Mouse (Mus musculus): ENCODE measurements around the gene Pdcd1lg2. TPM values are rescaled to one million over a fixed set of nuclear protein-coding genes. Genes with fewer than 3 reads are reported as not detected.

The Pdcd1lg2 gene
- total and polyA plus RNA-seq, 3 experiments, result 0.14 TPM; not detected in 2

DNA sequence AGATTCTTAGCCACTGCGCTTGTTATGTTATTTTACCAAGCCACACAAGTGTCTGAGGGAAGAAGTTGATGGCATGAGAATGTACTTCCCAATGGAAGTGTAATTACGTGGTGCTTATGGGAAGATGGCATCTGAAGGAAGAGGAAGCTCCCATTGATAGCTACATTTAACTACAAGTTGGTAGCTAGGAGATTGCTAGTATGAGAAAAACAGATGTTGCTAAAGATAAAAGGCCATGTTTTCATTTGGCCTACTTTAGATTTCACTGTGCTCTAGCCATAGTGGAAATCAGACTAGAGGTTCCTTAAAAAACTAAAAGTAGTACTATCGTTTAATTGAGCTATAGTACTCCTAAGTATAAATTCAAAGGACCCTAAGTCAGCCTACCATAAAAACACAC, 28.5 kb downstream of the Pdcd1lg2 start:
- Histone ChIP-seq H3K79me2 (replicated peaks; ENCODE audit: control insufficient read depth, insufficient read depth, low read length) (no peaks in the 10 kb centered on the region), H3K36me3 (ENCODE audit: control insufficient read depth, insufficient read depth, low read length) (no peaks in the 10 kb centered on the region; the same call in 1 of the 2 replicates), H3K27ac (peak overlapping the region; percentile 47), H3K9ac (ENCODE audit: low read depth, low read length) (no peak overlapping the region), H3K4me1 (ENCODE audit: control insufficient read depth, insufficient read depth, low read length) (peaks cover 7% of the 10 kb centered on the region), H3K4me3 (no peak overlapping the region), H3K27me3 (ENCODE audit: control insufficient read depth, insufficient read depth, low read length) (no peaks in the 10 kb centered on the region)
- no peak for DNase-seq
- intact Hi-C loops (cut with DNase I), result no loop called here
- WGBS, result 41% methylated on average over 3 of the region's 3 CpGs
- TF ChIP-seq POLR2A (IDR thresholded peaks at IDR 0.05; ENCODE audit: insufficient read depth, low read depth, low read length), result no peak
- TF ChIP-seq CTCF (IDR thresholded peaks at IDR 0.05), result no peak
- no peak for TF ChIP-seq EP300 (IDR thresholded peaks at IDR 0.05; ENCODE audit: insufficient read depth, low read depth, low read length)

- H3K4me1 ChIP-seq (ENCODE audit: control insufficient read depth, insufficient read depth, low read length), result peaks cover 7% of the 10 kb centered on the region
- no peaks in the 10 kb centered on the region for H3K27me3 ChIP-seq (ENCODE audit: control insufficient read depth, insufficient read depth, low read length)
- no peaks in the 10 kb centered on the region for H3K79me2 ChIP-seq (replicated peaks; ENCODE audit: control insufficient read depth, insufficient read depth, low read length)
- no peaks in the 10 kb centered on the region; the same call in 1 of the 2 replicates for H3K36me3 ChIP-seq (ENCODE audit: control insufficient read depth, insufficient read depth, low read length)
- DNase-seq, result no peak
- no peak overlapping the region for H3K27ac ChIP-seq
- no peak overlapping the region for H3K9ac ChIP-seq (ENCODE audit: low read depth, low read length)
- TF ChIP-seq CTCF (IDR thresholded peaks at IDR 0.05), result no peak
- no peak for TF ChIP-seq POLR2A (IDR thresholded peaks at IDR 0.05; ENCODE audit: insufficient read depth, low read depth, low read length)
- TF ChIP-seq EP300 (IDR thresholded peaks at IDR 0.05; ENCODE audit: insufficient read depth, low read depth, low read length), result no peak
- intact Hi-C loops (cut with DNase I), result loop anchor here (10.0 kb wide), 1 partner anchor 122 kb away; no protein-coding TSS in a partner anchor
- H3K4me3 ChIP-seq, result no peak overlapping the region
- 82% methylated on average over 2 of the region's 2 CpGs for WGBS
These were observed 31.8 kb downstream of the Pdcd1lg2 start for GRCm38 (mm10) chr19:29442492-29442891.

DNA sequence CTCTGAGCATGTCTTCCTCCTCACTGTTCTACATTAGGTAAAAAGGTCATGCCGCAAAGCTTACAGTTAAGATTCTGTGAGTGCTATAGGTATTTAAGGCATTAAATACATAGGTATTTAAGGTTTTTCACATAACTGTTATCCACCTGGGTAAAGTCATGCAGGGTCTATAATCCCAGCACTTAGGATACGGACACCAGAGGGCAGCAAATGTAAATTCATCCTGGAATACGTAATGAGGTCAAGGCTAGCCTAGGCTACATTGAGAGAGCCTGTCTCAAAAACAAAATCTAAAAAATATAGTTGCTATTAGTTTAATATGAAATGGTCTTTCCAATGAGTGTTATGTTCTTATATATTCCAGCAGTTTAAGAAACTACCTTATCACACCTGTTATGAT, 33.6 kb downstream of the Pdcd1lg2 start:
- TF ChIP-seq EP300 (IDR thresholded peaks at IDR 0.05; ENCODE audit: insufficient read depth, low read depth, low read length) (no peak), CTCF (IDR thresholded peaks at IDR 0.05) (peak; percentile 63)
- no peak overlapping the region for H3K9ac ChIP-seq (ENCODE audit: low read depth, low read length)
- no peaks in the 10 kb centered on the region; the same call in 1 of the 2 replicates for H3K36me3 ChIP-seq (ENCODE audit: control insufficient read depth, insufficient read depth, low read length)
- H3K4me3 ChIP-seq, result no peak overlapping the region
- intact Hi-C loops (cut with DNase I), result loop anchor here (1.0 to 10.0 kb wide), 2 partner anchors 57 to 120 kb away; no protein-coding TSS in a partner anchor
- H3K4me1 ChIP-seq (ENCODE audit: control insufficient read depth, insufficient read depth, low read length), result peaks cover 4% of the 10 kb centered on the region
- DNase-seq, result no peak
- no peaks in the 10 kb centered on the region for H3K27me3 ChIP-seq (ENCODE audit: control insufficient read depth, insufficient read depth, low read length)
- no peaks in the 10 kb centered on the region for H3K79me2 ChIP-seq (replicated peaks; ENCODE audit: control insufficient read depth, insufficient read depth, low read length)
- WGBS, result 92% methylated on average over 3 of the region's 3 CpGs
- no peak overlapping the region for H3K27ac ChIP-seq

DNA sequence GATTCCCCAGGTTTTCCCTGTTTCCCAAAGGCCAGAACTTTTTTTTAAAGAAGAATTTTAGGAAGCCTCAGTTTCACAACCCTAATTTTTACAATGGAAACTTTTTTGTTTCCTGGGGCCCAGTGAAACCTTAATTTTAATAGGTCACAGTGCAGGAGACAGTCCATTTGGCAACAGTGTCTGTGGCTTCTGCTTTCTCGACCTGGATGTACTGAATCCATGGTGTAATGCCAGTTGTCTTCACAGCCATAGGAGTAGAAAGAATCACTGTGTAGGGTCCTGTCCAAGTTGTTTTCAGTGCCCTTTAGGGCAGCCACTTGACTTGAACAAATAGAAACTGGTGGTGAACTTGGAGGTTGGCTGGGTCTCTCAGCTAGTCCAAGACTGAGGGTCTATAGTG, 37.7 kb downstream of the Pdcd1lg2 start:
- intact Hi-C loops (cut with DNase I), result loop anchor here (10.0 kb wide), 1 partner anchor 116 kb away; no protein-coding TSS in a partner anchor
- Histone ChIP-seq H3K27ac (no peak overlapping the region), H3K9ac (ENCODE audit: low read depth, low read length) (no peak overlapping the region)

GRCm38 (mm10) chr19:29450376-29450775, 39.7 kb downstream of the Pdcd1lg2 start:
- H3K9ac ChIP-seq (ENCODE audit: low read depth, low read length), result no peak overlapping the region
- no peaks in the 10 kb centered on the region for H3K27me3 ChIP-seq (ENCODE audit: control insufficient read depth, insufficient read depth, low read length)
- no peaks in the 10 kb centered on the region for H3K79me2 ChIP-seq (replicated peaks; ENCODE audit: control insufficient read depth, insufficient read depth, low read length)
- intact Hi-C loops (cut with DNase I), result no loop called here
- 88% methylated on average over 8 of the region's 8 CpGs for WGBS
- no peak overlapping the region for H3K4me3 ChIP-seq
- H3K36me3 ChIP-seq (ENCODE audit: control insufficient read depth, insufficient read depth, low read length), result no peaks in the 10 kb centered on the region
- TF ChIP-seq POLR2A (IDR thresholded peaks at IDR 0.05; ENCODE audit: insufficient read depth, low read depth, low read length) (no peak), EP300 (IDR thresholded peaks at IDR 0.05; ENCODE audit: insufficient read depth, low read depth, low read length) (no peak), CTCF (IDR thresholded peaks at IDR 0.05) (no peak)
- no peak for DNase-seq
- H3K27ac ChIP-seq, result no peak overlapping the region
- H3K4me1 ChIP-seq (ENCODE audit: control insufficient read depth, insufficient read depth, low read length), result no peaks in the 10 kb centered on the region

More for the DNA sequence above, 37.7 kb downstream of the Pdcd1lg2 start:
- TF ChIP-seq CTCF (IDR thresholded peaks at IDR 0.05) (no peak), POLR2A (IDR thresholded peaks at IDR 0.05; ENCODE audit: insufficient read depth, low read depth, low read length) (no peak), EP300 (IDR thresholded peaks at IDR 0.05; ENCODE audit: insufficient read depth, low read depth, low read length) (no peak)
- 53% methylated on average over 1 of the region's 1 CpGs for WGBS
- H3K4me3 ChIP-seq, result no peak overlapping the region
- no peaks in the 10 kb centered on the region for H3K36me3 ChIP-seq (ENCODE audit: control insufficient read depth, insufficient read depth, low read length)
- DNase-seq, result no peak
- no peaks in the 10 kb centered on the region for H3K4me1 ChIP-seq (ENCODE audit: control insufficient read depth, insufficient read depth, low read length)
- H3K27me3 ChIP-seq (ENCODE audit: control insufficient read depth, insufficient read depth, low read length), result no peaks in the 10 kb centered on the region
- H3K79me2 ChIP-seq (replicated peaks; ENCODE audit: control insufficient read depth, insufficient read depth, low read length), result no peaks in the 10 kb centered on the region

GRCm38 (mm10) chr19:29454141-29454601, 43.5 kb downstream of the Pdcd1lg2 start:
- DNase-seq, result no peak
- intact Hi-C loops (cut with DNase I), result no loop called here
- Histone ChIP-seq H3K36me3 (ENCODE audit: control insufficient read depth, insufficient read depth, low read length) (no peaks in the 10 kb centered on the region), H3K27me3 (ENCODE audit: control insufficient read depth, insufficient read depth, low read length) (no peaks in the 10 kb centered on the region), H3K79me2 (replicated peaks; ENCODE audit: control insufficient read depth, insufficient read depth, low read length) (no peaks in the 10 kb centered on the region), H3K9ac (ENCODE audit: low read depth, low read length) (no peak overlapping the region), H3K27ac (no peak overlapping the region), H3K4me1 (ENCODE audit: control insufficient read depth, insufficient read depth, low read length) (no peaks in the 10 kb centered on the region), H3K4me3 (no peak overlapping the region)
- TF ChIP-seq CTCF (IDR thresholded peaks at IDR 0.05) (no peak), POLR2A (IDR thresholded peaks at IDR 0.05; ENCODE audit: insufficient read depth, low read depth, low read length) (no peak), EP300 (IDR thresholded peaks at IDR 0.05; ENCODE audit: insufficient read depth, low read depth, low read length) (no peak)
- 72% methylated on average over 10 of the region's 10 CpGs for WGBS

Data from heart, adult 2 months (tissue).